Mouse (Mus musculus): ENCODE results near the gene Lrch4.

- no peak for TF ChIP-seq CTCF (IDR thresholded peaks at IDR 0.05; ENCODE audit: low read depth)
- TF ChIP-seq EP300 (IDR thresholded peaks at IDR 0.05; ENCODE audit: low read depth): no peak
Measured at GRCm38 (mm10) chr5:137649251-137649650, 20.3 kb downstream of the Lrch4 start.
